Mouse (Mus musculus) cerebellum, adult 2 months (tissue): Measurements from ENCODE around the gene Gng7. TPM values are rescaled to one million over a fixed set of nuclear protein-coding genes. Genes with fewer than 3 reads are reported as not detected.
"Not testable (repeated sequence)": the region's sequence is repeated elsewhere in the genome, so short reads cannot be mapped to it uniquely, and the experiment has no call there.

Experiments
- DNase-seq, 2 experiments: peaks; one replicate each; pipeline ENCODE4 v3.0.0; 2021
- H3K27ac ChIP-seq: fragments of 200-500 bp; 2 replicates; pipeline ENCODE4 v1.5.1; 2012; ENCODE audit warnings: low read length, control low read depth, inconsistent platforms; ENCODE audit not compliant: insufficient read depth
- H3K27me3 ChIP-seq: fragments of 200-500 bp; 2 replicates; pipeline ENCODE4 v1.6.1; 2012; ENCODE audit warnings: inconsistent platforms, mild to moderate bottlenecking, low read length, moderate library complexity; ENCODE audit not compliant: control insufficient read depth, insufficient read depth
- H3K4me1 ChIP-seq: fragments of 200-500 bp; 2 replicates; pipeline ENCODE4 v1.6.1; 2011; ENCODE audit warnings: low read length; ENCODE audit not compliant: control insufficient read depth, insufficient read depth
- H3K4me3 ChIP-seq: fragments of 200-500 bp; replicated peaks from 2 replicates; pipeline ENCODE3; 2011; ENCODE audit warnings: mild to moderate bottlenecking, low read depth, low read length, control low read depth; ENCODE audit not compliant: insufficient read depth
- CTCF ChIP-seq: fragments of 200-500 bp; IDR thresholded peaks from 2 replicates; pipeline ENCODE4 v1.5.1; 2011; ENCODE audit warnings: low read depth, mild to moderate bottlenecking, control low read depth, low read length, moderate library complexity, borderline replicate concordance; ENCODE audit not compliant: insufficient read depth
- POLR2A ChIP-seq: fragments of 200-500 bp; IDR thresholded peaks from 2 replicates; pipeline ENCODE4 v1.6.1; 2011; ENCODE audit warnings: low read length, control low read depth, borderline replicate concordance; ENCODE audit not compliant: insufficient read depth
- WGBS: fragments of 180-500 bp; shearing (Covaris S2); methylation state at CpG from one replicate; pipeline ENCODE4 v1.1.7; 2018; 5-methylcytosine and 5-hydroxymethylcytosine counted together
- polyA plus RNA-seq: library from polyadenylated mRNA; depleted of rRNA; stranded (reverse); fragments of >200 nt; gene quantifications from 2 replicates; pipeline ENCODE4 v1.2.3, GENCODE M21; 2012

Gene Gng7
- polyA plus RNA-seq, 1 experiment = 23.0 TPM

GRCm38 (mm10) chr10:80997332-80997731 lies 17.4 kb downstream of the Gng7 start:
- H3K27ac ChIP-seq = no peak overlapping the region
- H3K4me1 ChIP-seq = peaks cover 3% of the 10 kb centered on the region; the same call in 1 of the 2 replicates
- no peak for DNase-seq
- WGBS = 90% methylated on average over 8 of the region's 8 CpGs
- no peaks in the 10 kb centered on the region for H3K27me3 ChIP-seq
- no peak for TF ChIP-seq CTCF
- TF ChIP-seq POLR2A = no peak
- H3K4me3 ChIP-seq = no peak overlapping the region

- Histone ChIP-seq H3K4me1 (peaks cover 3% of the 10 kb centered on the region; the same call in 1 of the 2 replicates), H3K27me3 (no peaks in the 10 kb centered on the region), H3K4me3 (no peak overlapping the region), H3K27ac (no peak overlapping the region)
- TF ChIP-seq POLR2A = no peak
- TF ChIP-seq CTCF = no peak
- 96% methylated on average over 8 of the region's 8 CpGs for WGBS
- DNase-seq = no peak
These were observed 18.2 kb downstream of the Gng7 start for GRCm38 (mm10) chr10:80996501-80996900.

GRCm38 (mm10) chr10:80995091-80995632 lies 19.6 kb downstream of the Gng7 start:
- Histone ChIP-seq H3K27ac (no peak overlapping the region), H3K4me1 (peaks cover 3% of the 10 kb centered on the region; the same call in 1 of the 2 replicates), H3K27me3 (no peaks in the 10 kb centered on the region), H3K4me3 (peak overlapping the region; percentile 39)
- DNase-seq = peak; percentile 84 to 93
- TF ChIP-seq POLR2A = no peak
- TF ChIP-seq CTCF = peak; percentile 99
- 9% methylated on average over 21 of the region's 21 CpGs for WGBS

GRCm38 (mm10) chr10:80994621-80995020 lies 20.1 kb downstream of the Gng7 start:
- H3K4me3 ChIP-seq = no peak overlapping the region
- H3K27ac ChIP-seq = no peak overlapping the region
- H3K27me3 ChIP-seq = no peaks in the 10 kb centered on the region
- 51% methylated on average over 4 of the region's 4 CpGs for WGBS
- no peak for DNase-seq
- TF ChIP-seq CTCF (no peak), POLR2A (no peak)
- H3K4me1 ChIP-seq = peaks cover 1% of the 10 kb centered on the region; the same call in 1 of the 2 replicates

GRCm38 (mm10) chr10:80993276-80993675 lies 21.5 kb downstream of the Gng7 start:
- H3K4me1 ChIP-seq = no peaks in the 10 kb centered on the region
- no peak overlapping the region for H3K4me3 ChIP-seq
- 74% methylated on average over 5 of the region's 5 CpGs for WGBS
- no peak for DNase-seq
- no peak overlapping the region for H3K27ac ChIP-seq
- no peaks in the 10 kb centered on the region for H3K27me3 ChIP-seq
- TF ChIP-seq POLR2A = no peak
- no peak for TF ChIP-seq CTCF

- TF ChIP-seq CTCF = no peak
- TF ChIP-seq POLR2A = no peak
- DNase-seq = no peak
- no peaks in the 10 kb centered on the region; the same call in 1 of the 2 replicates for H3K4me1 ChIP-seq
- WGBS = 86% methylated on average over 1 of the region's 1 CpGs
- H3K4me3 ChIP-seq = no peak overlapping the region
- H3K27me3 ChIP-seq = no peaks in the 10 kb centered on the region
- no peak overlapping the region for H3K27ac ChIP-seq
These were observed 22.8 kb downstream of the Gng7 start for GRCm38 (mm10) chr10:80991945-80992344.

- H3K4me3 ChIP-seq = no peak overlapping the region
- WGBS = 21% methylated on average over 3 of the region's 3 CpGs
- TF ChIP-seq POLR2A (no peak), CTCF (no peak)
- H3K27me3 ChIP-seq = no peaks in the 10 kb centered on the region
- H3K27ac ChIP-seq = no peak overlapping the region
- H3K4me1 ChIP-seq = no peaks in the 10 kb centered on the region; the same call in 1 of the 2 replicates
- no peak for DNase-seq
These were observed 23.7 kb downstream of the Gng7 start for GRCm38 (mm10) chr10:80991007-80991406.

GRCm38 (mm10) chr10:80990406-80990805 lies 24.3 kb downstream of the Gng7 start:
- H3K27ac ChIP-seq = no peak overlapping the region
- H3K4me3 ChIP-seq = no peak overlapping the region
- no peaks in the 10 kb centered on the region for H3K27me3 ChIP-seq
- no peak for DNase-seq
- TF ChIP-seq CTCF (no peak), POLR2A (no peak)
- WGBS = 65% methylated on average over 7 of the region's 7 CpGs
- H3K4me1 ChIP-seq = no peaks in the 10 kb centered on the region; the same call in 1 of the 2 replicates

- 64% methylated on average over 4 of the region's 4 CpGs for WGBS
- not testable (repeated sequence) for DNase-seq, H3K4me3 ChIP-seq, H3K27ac ChIP-seq, H3K27me3 ChIP-seq, H3K4me1 ChIP-seq
These were observed 24.9 kb downstream of the Gng7 start for GRCm38 (mm10) chr10:80989854-80990253.
